10 mouse cellular contexts compared by ENCODE assay signal in the genomic region with DNA sequence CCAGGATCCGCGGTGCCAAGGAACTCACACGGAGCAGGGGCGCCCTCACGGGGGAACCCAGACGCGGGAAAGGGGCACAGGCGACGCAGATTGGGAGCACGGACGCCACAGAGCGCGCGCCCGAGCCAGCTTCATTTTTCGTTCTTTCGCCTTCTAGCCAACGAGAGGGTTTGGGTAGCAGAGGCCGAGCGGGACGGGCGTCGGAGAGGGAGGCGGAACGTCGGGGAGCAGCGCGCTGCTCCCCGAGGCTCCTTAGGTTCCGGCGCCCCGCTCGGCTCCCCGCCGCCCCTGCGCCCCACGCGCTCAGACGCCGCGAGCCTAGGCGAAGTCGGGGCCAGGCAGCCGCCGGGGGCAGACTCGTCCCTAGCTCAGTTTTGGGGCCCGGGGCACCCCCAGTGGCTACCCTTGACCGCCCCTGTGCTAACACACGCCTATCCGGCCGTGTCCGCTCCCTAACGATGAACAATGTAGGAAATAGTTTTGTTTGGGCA. TPM values are rescaled to one million over a fixed set of nuclear protein-coding genes. Genes with fewer than 3 reads are reported as not detected.
DNase-seq lines count a peak whose midpoint lies in the region; ATAC-seq and TF ChIP-seq lines count a peak whose summit lies in the region.
"Had no signal": no experiment of that assay in that cellular context is flagged by ENCODE, and none has a peak within 500 bp of the region (broad histone marks: within the 10 kb centered on the region; RNA-seq: fewer than 3 reads in every experiment).

No protein-coding gene starts in this region.

- WGBS in heart, postnatal 0 days: under 1% methylated on average over 52 of the region's 53 CpGs
- WGBS in liver, postnatal 0 days (ENCODE audit: insufficient replicate concordance): 2% methylated on average over 53 of the region's 53 CpGs

- peak overlapping the region; percentile 63 for H3K4me2 ChIP-seq in heart, postnatal 0 days (ENCODE audit: low read depth, low read length)
- H3K4me2 ChIP-seq in liver, postnatal 0 days (ENCODE audit: low read depth, low read length): peak overlapping the region; percentile 63

- ATAC-seq in heart, postnatal 0 days (ENCODE audit: insufficient read depth, low read depth): no peak
- ATAC-seq in liver, postnatal 0 days: peak; percentile 30; the same call in 1 of the 2 replicates

- no peak overlapping the region for H3K27ac ChIP-seq in ES-E14 (ENCODE audit: insufficient read depth, low read depth, low read length, poor library complexity, severe bottlenecking)
- peak overlapping the region; percentile 53 for H3K27ac ChIP-seq in heart, postnatal 0 days (ENCODE audit: low read depth)
- peak overlapping the region; percentile 29 for H3K27ac ChIP-seq in liver, postnatal 0 days (ENCODE audit: low read depth)

- H3K36me3 ChIP-seq in ES-E14 (ENCODE audit: control insufficient read depth, insufficient read depth, low read length, poor library complexity, severe bottlenecking): no peaks in the 10 kb centered on the region
- H3K36me3 ChIP-seq in heart, postnatal 0 days (replicated peaks; ENCODE audit: control insufficient read depth, insufficient read depth, low read length): no peaks in the 10 kb centered on the region
- H3K36me3 ChIP-seq in liver, postnatal 0 days (replicated peaks; ENCODE audit: insufficient read depth, low read length): no peaks in the 10 kb centered on the region; the same call in 1 of the 2 replicates

- peaks cover 0 to 11% of the 10 kb centered on the region in 2 experiments; a peak in 1 of 4 replicates for H3K4me1 ChIP-seq in ES-E14 (ENCODE audit: control insufficient read depth in 2 of 2, insufficient read depth in 2 of 2, low read length in 2 of 2, poor library complexity in 1 of 2)
- no peaks in the 10 kb centered on the region for H3K4me1 ChIP-seq in heart, postnatal 0 days (ENCODE audit: control insufficient read depth, insufficient read depth)
- no peaks in the 10 kb centered on the region; the same call in 1 of the 2 replicates for H3K4me1 ChIP-seq in liver, postnatal 0 days (ENCODE audit: insufficient read depth)

- H3K9me3 ChIP-seq in ES-E14 (ENCODE audit: control insufficient read depth, insufficient read depth, low read depth, low read length): no peaks in the 10 kb centered on the region
- peaks cover 2% of the 10 kb centered on the region; the same call in 1 of the 2 replicates for H3K9me3 ChIP-seq in heart, postnatal 0 days (replicated peaks; ENCODE audit: control insufficient read depth, low read length)
- H3K9me3 ChIP-seq in liver, postnatal 0 days (ENCODE audit: low read length): no peaks in the 10 kb centered on the region

- H3K9ac ChIP-seq in ES-E14 (ENCODE audit: insufficient read depth, low read depth, low read length, poor library complexity, severe bottlenecking): no peak overlapping the region
- peak overlapping the region; percentile 56 for H3K9ac ChIP-seq in heart, postnatal 0 days (replicated peaks; ENCODE audit: low read depth, low read length)
- H3K9ac ChIP-seq in liver, postnatal 0 days (replicated peaks): peak overlapping the region; percentile 50

- DNase-seq in gastrocnemius, postnatal 10 days: peak; percentile 69
- no peak for DNase-seq in gastrocnemius, adult 8-10 months (ENCODE audit: low spot score in 2 of 2)
- no peak for DNase-seq in ES-E14 (ENCODE audit: low read depth, low spot score)
- no peak for DNase-seq in heart, postnatal 0 days (ENCODE audit: low spot score)
- peak; percentile 37 for DNase-seq in liver, postnatal 0 days
- no peak for DNase-seq in natural killer cell, adult 2 months (ENCODE audit: low spot score in 2 of 2)
- no peak for DNase-seq in cerebellum, adult 8-10 months
- DNase-seq in layer of hippocampus, adult 9-11 months: no peak

- in situ Hi-C loops in ES-E14 (cut with MboI; ENCODE audit: low sequenced_read_pairs in 2 of 2, unreplicated experiment in 2 of 2): no loop called here

- TF ChIP-seq EP300 in heart, postnatal 0 days (IDR thresholded peaks at IDR 0.05; ENCODE audit: low read depth): no peak
- TF ChIP-seq EP300 in liver, postnatal 0 days (IDR thresholded peaks at IDR 0.05; ENCODE audit: low read depth): no peak

- peaks cover 70% of the 10 kb centered on the region for H3K27me3 ChIP-seq in heart, postnatal 0 days (ENCODE audit: control insufficient read depth, insufficient read depth, low read length)
- H3K27me3 ChIP-seq in liver, postnatal 0 days (ENCODE audit: insufficient read depth, low read length): peaks cover 71% of the 10 kb centered on the region

- TF ChIP-seq CTCF in heart, postnatal 0 days (IDR thresholded peaks at IDR 0.05; ENCODE audit: low read depth): no peak
- no peak for TF ChIP-seq CTCF in liver, postnatal 0 days (IDR thresholded peaks at IDR 0.05; ENCODE audit: low read depth)

- H3K4me3 ChIP-seq in ES-E14 (ENCODE audit: insufficient read depth in 1 of 2, low read depth in 1 of 2, low read length in 2 of 2, poor library complexity in 1 of 2, severe bottlenecking in 1 of 2): peak overlapping the region; percentile 18 to 26; a peak in 2 of 4 replicates
- H3K4me3 ChIP-seq in heart, postnatal 0 days (ENCODE audit: low read depth, low read length): peak overlapping the region; percentile 55
- peak overlapping the region; percentile 40 for H3K4me3 ChIP-seq in liver, postnatal 0 days (ENCODE audit: low read depth, low read length)
- H3K4me3 ChIP-seq: erythroblast, embryonic 14.5 days had no signal

TF ChIP-seq in ES-E14, 5 proteins besides CTCF, POLR2A, EP300 and RAD21:
- TF ChIP-seq MAFK (IDR thresholded peaks at IDR 0.05; ENCODE audit: insufficient read depth, low read depth, low read length) (no peak), ZC3H11A (IDR thresholded peaks at IDR 0.05; ENCODE audit: borderline replicate concordance, low read depth, low read length) (no peak), ZNF384 (IDR thresholded peaks at IDR 0.05; ENCODE audit: low read depth, low read length) (no peak), HCFC1 (IDR thresholded peaks at IDR 0.05; ENCODE audit: borderline replicate concordance, insufficient read depth, low read length) (no peak), CHD2 (IDR thresholded peaks at IDR 0.05; ENCODE audit: low read depth, low read length) (no peak)
TF ChIP-seq in ES-E14: peak in this region for 0.

RNA-seq across cellular contexts. Expression of a gene that starts 2.6 kb away (rescaled TPM):
- total RNA-seq in gastrocnemius, postnatal 10 days (2021): 1,000 to 10,000 TPM; 6,069 to 6,624 TPM
- 10 to 100 TPM; 15.7 to 28.1 (median 22.3) TPM for total RNA-seq in gastrocnemius, adult 8-10 months (2022)
- 44.4 and 66.4 TPM in 2 replicates for total RNA-seq in ES-E14 (2012; rRNA removed)
- 1,317 and 1,642 TPM in 2 replicates for total RNA-seq in heart, postnatal 0 days (2014; rRNA removed; ENCODE audit: low replicate concordance)
- 950 and 1,040 TPM in 2 replicates for polyA plus RNA-seq in heart, postnatal 0 days (2015; fragmentation: Nextera tagmentation; extraction: Ambion mirVana)
- polyA plus RNA-seq in liver, postnatal 0 days (2015; fragmentation: Nextera tagmentation; extraction: Ambion mirVana): 1,534 and 1,664 TPM in 2 replicates

RNA-seq across cellular contexts. Expression of a gene that starts 5.8 kb away (rescaled TPM):
- total RNA-seq in gastrocnemius, postnatal 10 days (2021): under 1 TPM; 0.25 to 0.47 TPM
- total RNA-seq in gastrocnemius, adult 8-10 months (2022): not detected
- 0.16 and 0.40 TPM in 2 replicates for total RNA-seq in ES-E14 (2012; rRNA removed)
- total RNA-seq in heart, postnatal 0 days (2014; rRNA removed; ENCODE audit: low replicate concordance): not detected in 2 replicates
- not detected in 2 replicates for polyA plus RNA-seq in heart, postnatal 0 days (2015; fragmentation: Nextera tagmentation; extraction: Ambion mirVana)
- polyA plus RNA-seq in liver, postnatal 0 days (2015; fragmentation: Nextera tagmentation; extraction: Ambion mirVana): 0.04 TPM in 1 of 2 replicates, not detected in the other
- polyA plus RNA-seq: spleen, adult 2 months had no signal

Comparison
In these comparisons a context has a peak if more than half of its experiments do, and no peak if none do; other contexts are left out.
1. DNase-seq: peak in gastrocnemius, postnatal 10 days (single experiment) and liver, postnatal 0 days (single experiment); none in gastrocnemius, adult 8-10 months (0 of 2), ES-E14 (single experiment), heart, postnatal 0 days (single experiment), natural killer cell, adult 2 months (0 of 2), cerebellum, adult 8-10 months (single experiment) and layer of hippocampus, adult 9-11 months (single experiment).
2. RNA of a gene that starts 2.6 kb away (total RNA-seq): 6,069 to 6,624 TPM in gastrocnemius, postnatal 10 days and 1,317 to 1,642 TPM in heart, postnatal 0 days; 44.4 to 66.4 TPM in ES-E14 and 15.7 to 28.1 TPM in gastrocnemius, adult 8-10 months; every median in the first group is over 10 times any median in the second.
3. Peak in every context shown above with its lines, with median percentiles within 50 percentile points of each other: H3K4me3 ChIP-seq.